Mouse (Mus musculus): ENCODE results near the gene Ntng2. TPM values are rescaled to one million over a fixed set of nuclear protein-coding genes. Genes with fewer than 3 reads are reported as not detected.
A peak's percentile ranks its signal among the peaks of the same experiment; 100 is the strongest.

The Ntng2 gene
- polyA plus RNA-seq, 1 experiment from 2014 or later, result 0.60 TPM

- no peaks in the 10 kb centered on the region for H3K4me1 ChIP-seq (ENCODE audit: control insufficient read depth, insufficient read depth, low read length)
- H3K36me3 ChIP-seq (ENCODE audit: control insufficient read depth, insufficient read depth, low read length), result no peaks in the 10 kb centered on the region
- H3K27me3 ChIP-seq (ENCODE audit: control insufficient read depth, insufficient read depth, low read length), result no peaks in the 10 kb centered on the region
- no peaks in the 10 kb centered on the region for H3K9me3 ChIP-seq (ENCODE audit: control insufficient read depth, low read length)
- WGBS, result 61% methylated on average over 9 of the region's 9 CpGs
- H3K27ac ChIP-seq (replicated peaks; ENCODE audit: low read depth, low read length), result no peak overlapping the region
- H3K4me2 ChIP-seq (ENCODE audit: low read depth, severe bottlenecking), result no peak overlapping the region
- no peak for ATAC-seq (ENCODE audit: insufficient number of reproducible peaks, low FRiP score, low TSS enrichment, low read depth)
- no peak overlapping the region for H3K4me3 ChIP-seq (ENCODE audit: low read depth, low read length)
- DNase-seq (ENCODE audit: low spot score), result no peak
- no peak overlapping the region for H3K9ac ChIP-seq (ENCODE audit: low read length)
Observed at GRCm38 (mm10) chr2:29230191-29230835, 22.5 kb downstream of the Ntng2 start.

DNA sequence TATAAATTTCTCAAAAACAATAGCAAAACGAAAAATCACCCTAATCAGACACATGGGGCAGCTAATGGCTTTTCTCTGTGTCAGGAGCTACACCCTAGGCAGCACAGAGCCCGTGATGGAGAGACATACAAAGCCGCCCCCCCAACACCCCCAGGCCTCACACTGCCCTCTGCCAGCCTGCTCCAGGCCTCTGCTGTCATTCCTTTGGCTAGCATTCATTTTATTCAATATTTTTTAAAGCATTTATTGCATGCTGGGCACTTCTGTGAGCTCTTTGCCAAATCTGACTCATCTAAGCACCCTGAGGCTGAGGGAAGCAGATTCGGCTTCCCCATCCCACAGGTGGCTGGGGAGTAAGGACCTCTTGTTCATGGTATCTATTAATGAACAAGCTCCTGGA, 26.1 kb downstream of the Ntng2 start:
- no peaks in the 10 kb centered on the region for H3K4me1 ChIP-seq (ENCODE audit: control insufficient read depth, insufficient read depth, low read length)
- H3K27me3 ChIP-seq (ENCODE audit: control insufficient read depth, insufficient read depth, low read length), result no peaks in the 10 kb centered on the region
- H3K9me3 ChIP-seq (ENCODE audit: control insufficient read depth, low read length), result no peaks in the 10 kb centered on the region
- WGBS, result 72% methylated on average over 4 of the region's 4 CpGs
- no peak overlapping the region for H3K4me2 ChIP-seq (ENCODE audit: low read depth, severe bottlenecking)
- no peak overlapping the region for H3K9ac ChIP-seq (ENCODE audit: low read length)
- H3K4me3 ChIP-seq (ENCODE audit: low read depth, low read length), result no peak overlapping the region
- DNase-seq (ENCODE audit: low spot score) (no peak), ATAC-seq (ENCODE audit: insufficient number of reproducible peaks, low FRiP score, low TSS enrichment, low read depth) (no peak)
- no peaks in the 10 kb centered on the region for H3K36me3 ChIP-seq (ENCODE audit: control insufficient read depth, insufficient read depth, low read length)
- no peak overlapping the region for H3K27ac ChIP-seq (replicated peaks; ENCODE audit: low read depth, low read length)

DNA sequence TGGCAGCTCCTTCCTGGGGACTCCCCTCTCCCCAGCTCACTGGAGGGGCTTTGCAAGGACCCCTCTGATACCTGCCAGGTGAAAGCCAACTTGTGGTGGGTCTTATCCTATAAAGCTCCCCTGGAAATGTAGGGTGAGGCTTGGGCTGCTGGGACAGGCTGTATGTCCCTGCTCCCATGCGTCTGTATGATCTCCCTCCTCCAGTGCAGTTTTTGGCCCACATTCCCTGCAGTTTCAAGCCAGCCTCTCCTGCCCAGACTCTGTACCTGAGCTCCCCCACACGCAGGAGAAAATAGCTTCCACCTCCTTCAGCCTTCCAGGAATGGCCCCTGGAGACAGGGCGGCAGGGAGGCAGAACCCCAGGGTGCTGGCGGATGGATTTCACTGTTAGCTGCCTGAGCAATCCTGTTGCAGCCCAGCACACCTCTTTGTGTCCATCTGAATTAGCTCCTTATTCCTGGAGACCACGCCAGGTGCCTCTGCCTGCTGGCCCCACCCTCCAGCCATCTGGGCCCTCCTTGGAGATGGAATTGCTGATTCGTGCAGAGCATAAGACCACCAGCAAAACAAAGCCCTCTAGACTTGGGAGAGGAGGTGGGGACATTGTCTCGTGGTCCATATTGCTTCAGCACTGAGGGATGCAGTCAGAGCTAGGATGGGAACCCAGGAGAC, 29.1 kb downstream of the Ntng2 start:
- H3K9ac ChIP-seq (ENCODE audit: low read length), result no peak overlapping the region
- no peaks in the 10 kb centered on the region for H3K36me3 ChIP-seq (ENCODE audit: control insufficient read depth, insufficient read depth, low read length)
- ATAC-seq (ENCODE audit: insufficient number of reproducible peaks, low FRiP score, low TSS enrichment, low read depth) (no peak), DNase-seq (ENCODE audit: low spot score) (no peak)
- 54% methylated on average over 7 of the region's 7 CpGs for WGBS
- no peaks in the 10 kb centered on the region for H3K9me3 ChIP-seq (ENCODE audit: control insufficient read depth, low read length)
- no peaks in the 10 kb centered on the region for H3K27me3 ChIP-seq (ENCODE audit: control insufficient read depth, insufficient read depth, low read length)
- no peaks in the 10 kb centered on the region for H3K4me1 ChIP-seq (ENCODE audit: control insufficient read depth, insufficient read depth, low read length)
- no peak overlapping the region for H3K4me3 ChIP-seq (ENCODE audit: low read depth, low read length)
- H3K27ac ChIP-seq (replicated peaks; ENCODE audit: low read depth, low read length), result no peak overlapping the region
- no peak overlapping the region for H3K4me2 ChIP-seq (ENCODE audit: low read depth, severe bottlenecking)

DNA sequence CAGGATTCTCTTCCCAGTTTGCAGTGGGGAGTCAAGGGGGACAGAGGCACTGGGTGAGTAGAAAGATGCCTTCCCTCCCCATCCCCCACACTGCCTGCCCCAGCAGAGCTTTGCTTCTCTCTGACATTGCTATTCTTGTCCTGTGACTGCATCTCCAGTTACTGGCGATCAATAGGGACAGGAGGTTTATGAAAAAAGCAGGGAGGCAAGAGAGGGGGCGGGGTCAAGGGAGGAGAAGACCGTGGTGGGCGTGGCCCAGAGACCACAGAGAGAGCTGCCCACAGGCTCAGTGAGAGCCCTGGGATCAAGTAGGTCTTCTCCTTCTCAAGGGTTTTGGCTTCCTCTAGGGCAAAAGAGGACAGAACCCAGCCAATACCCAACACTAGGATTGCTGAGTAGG, 30.5 kb downstream of the Ntng2 start:
- H3K4me2 ChIP-seq (ENCODE audit: low read depth, severe bottlenecking), result no peak overlapping the region
- H3K4me3 ChIP-seq (ENCODE audit: low read depth, low read length), result no peak overlapping the region
- no peak overlapping the region for H3K9ac ChIP-seq (ENCODE audit: low read length)
- no peaks in the 10 kb centered on the region for H3K9me3 ChIP-seq (ENCODE audit: control insufficient read depth, low read length)
- WGBS, result 7% methylated on average over 4 of the region's 4 CpGs
- H3K27me3 ChIP-seq (ENCODE audit: control insufficient read depth, insufficient read depth, low read length), result no peaks in the 10 kb centered on the region
- H3K36me3 ChIP-seq (ENCODE audit: control insufficient read depth, insufficient read depth, low read length), result no peaks in the 10 kb centered on the region
- H3K27ac ChIP-seq (replicated peaks; ENCODE audit: low read depth, low read length), result no peak overlapping the region
- DNase-seq (ENCODE audit: low spot score) (no peak), ATAC-seq (ENCODE audit: insufficient number of reproducible peaks, low FRiP score, low TSS enrichment, low read depth) (no peak)
- no peaks in the 10 kb centered on the region for H3K4me1 ChIP-seq (ENCODE audit: control insufficient read depth, insufficient read depth, low read length)

- DNase-seq (ENCODE audit: low spot score), result no peak
- Histone ChIP-seq H3K4me1 (ENCODE audit: control insufficient read depth, insufficient read depth, low read length) (no peaks in the 10 kb centered on the region), H3K9me3 (ENCODE audit: control insufficient read depth, low read length) (no peaks in the 10 kb centered on the region), H3K36me3 (ENCODE audit: control insufficient read depth, insufficient read depth, low read length) (no peaks in the 10 kb centered on the region), H3K9ac (ENCODE audit: low read length) (no peak overlapping the region), H3K4me2 (ENCODE audit: low read depth, severe bottlenecking) (no peak overlapping the region), H3K4me3 (ENCODE audit: low read depth, low read length) (no peak overlapping the region), H3K27ac (replicated peaks; ENCODE audit: low read depth, low read length) (no peak overlapping the region), H3K27me3 (ENCODE audit: control insufficient read depth, insufficient read depth, low read length) (no peaks in the 10 kb centered on the region)
- WGBS, result 80% methylated on average over 5 of the region's 5 CpGs
- no peak for ATAC-seq (ENCODE audit: insufficient number of reproducible peaks, low FRiP score, low TSS enrichment, low read depth)
Observed at GRCm38 (mm10) chr2:29218831-29219230, 34.0 kb downstream of the Ntng2 start.

DNA sequence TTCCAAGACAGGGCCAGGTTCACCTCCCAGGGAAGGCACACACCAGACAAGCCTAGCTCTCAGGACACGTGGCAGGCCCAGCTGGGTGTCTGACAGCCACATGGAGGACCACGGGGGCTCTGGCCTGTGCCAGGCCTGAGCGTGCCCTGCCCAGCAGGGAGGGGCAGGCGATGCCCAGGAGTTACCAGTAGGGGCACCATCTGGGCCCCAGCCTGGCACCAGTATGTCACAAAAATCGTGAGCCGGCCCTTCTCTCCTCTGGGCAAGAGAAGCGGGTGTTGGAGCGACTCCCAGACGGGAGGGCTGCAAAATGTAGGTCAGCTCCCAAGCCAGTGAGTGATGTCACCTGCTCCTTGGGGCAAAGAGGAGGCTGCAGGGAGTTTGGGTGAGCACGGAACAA, 34.9 kb downstream of the Ntng2 start:
- Histone ChIP-seq H3K36me3 (ENCODE audit: control insufficient read depth, insufficient read depth, low read length) (no peaks in the 10 kb centered on the region), H3K4me2 (ENCODE audit: low read depth, severe bottlenecking) (no peak overlapping the region), H3K4me1 (ENCODE audit: control insufficient read depth, insufficient read depth, low read length) (no peaks in the 10 kb centered on the region), H3K9me3 (ENCODE audit: control insufficient read depth, low read length) (no peaks in the 10 kb centered on the region), H3K9ac (ENCODE audit: low read length) (no peak overlapping the region), H3K27ac (replicated peaks; ENCODE audit: low read depth, low read length) (no peak overlapping the region), H3K4me3 (ENCODE audit: low read depth, low read length) (no peak overlapping the region), H3K27me3 (ENCODE audit: control insufficient read depth, insufficient read depth, low read length) (no peaks in the 10 kb centered on the region)
- WGBS, result 75% methylated on average over 10 of the region's 10 CpGs
- ATAC-seq (ENCODE audit: insufficient number of reproducible peaks, low FRiP score, low TSS enrichment, low read depth) (no peak), DNase-seq (ENCODE audit: low spot score) (no peak)

GRCm38 (mm10) chr2:29217042-29217441, 35.8 kb downstream of the Ntng2 start:
- no peaks in the 10 kb centered on the region for H3K36me3 ChIP-seq (ENCODE audit: control insufficient read depth, insufficient read depth, low read length)
- ATAC-seq (ENCODE audit: insufficient number of reproducible peaks, low FRiP score, low TSS enrichment, low read depth) (no peak), DNase-seq (ENCODE audit: low spot score) (no peak)
- H3K4me3 ChIP-seq (ENCODE audit: low read depth, low read length), result no peak overlapping the region
- 84% methylated on average over 5 of the region's 5 CpGs for WGBS
- H3K4me1 ChIP-seq (ENCODE audit: control insufficient read depth, insufficient read depth, low read length), result no peaks in the 10 kb centered on the region
- H3K9me3 ChIP-seq (ENCODE audit: control insufficient read depth, low read length), result no peaks in the 10 kb centered on the region
- no peaks in the 10 kb centered on the region for H3K27me3 ChIP-seq (ENCODE audit: control insufficient read depth, insufficient read depth, low read length)
- H3K4me2 ChIP-seq (ENCODE audit: low read depth, severe bottlenecking), result no peak overlapping the region
- no peak overlapping the region for H3K9ac ChIP-seq (ENCODE audit: low read length)
- no peak overlapping the region for H3K27ac ChIP-seq (replicated peaks; ENCODE audit: low read depth, low read length)

GRCm38 (mm10) chr2:29216286-29217012, 36.4 kb downstream of the Ntng2 start:
- ATAC-seq (ENCODE audit: insufficient number of reproducible peaks, low FRiP score, low TSS enrichment, low read depth), result no peak

More at GRCm38 (mm10) chr2:29216286-29217012, 36.4 kb downstream of the Ntng2 start:
- WGBS, result 67% methylated on average over 8 of the region's 8 CpGs
- Histone ChIP-seq H3K4me2 (ENCODE audit: low read depth, severe bottlenecking) (no peak overlapping the region), H3K27me3 (ENCODE audit: control insufficient read depth, insufficient read depth, low read length) (no peaks in the 10 kb centered on the region), H3K4me1 (ENCODE audit: control insufficient read depth, insufficient read depth, low read length) (no peaks in the 10 kb centered on the region), H3K36me3 (ENCODE audit: control insufficient read depth, insufficient read depth, low read length) (no peaks in the 10 kb centered on the region), H3K9me3 (ENCODE audit: control insufficient read depth, low read length) (no peaks in the 10 kb centered on the region), H3K4me3 (ENCODE audit: low read depth, low read length) (no peak overlapping the region), H3K9ac (ENCODE audit: low read length) (no peak overlapping the region), H3K27ac (replicated peaks; ENCODE audit: low read depth, low read length) (no peak overlapping the region)
- DNase-seq (ENCODE audit: low spot score), result peak; percentile 50
